Mouse (Mus musculus) liver, embryonic 14.5 days (tissue): Measurements from ENCODE around the gene Socs5. TPM values are rescaled to one million over a fixed set of nuclear protein-coding genes. Genes with fewer than 3 reads are reported as not detected.

Source experiments
- ATAC-seq: fragments of 200-750 bp; cut with Nextera tagmentation; 2 replicates; pipeline ENCODE4 v1.8.0; 2017; ENCODE audit warnings: moderate number of reproducible peaks, mild to moderate bottlenecking, moderate library complexity; ENCODE audit not compliant: insufficient read depth
- DNase-seq, 3 experiments: peaks; one replicate each; pipeline ENCODE4 v3.0.0-alpha.2; 2012 to 2013; ENCODE audit warnings: low read depth in 3 of 3, low spot score in 3 of 3
- H3K27ac ChIP-seq: fragments of 300-500 bp; sonication (generic); 2 replicates; pipeline ENCODE4 v1.5.1; 2014; ENCODE audit warnings: moderate library complexity, mild to moderate bottlenecking, control low read depth, inconsistent platforms
- H3K27me3 ChIP-seq: fragments of 300-500 bp; sonication (generic); 2 replicates; pipeline ENCODE4 v1.6.1; 2014; ENCODE audit warnings: mild to moderate bottlenecking, low read length, moderate library complexity; ENCODE audit not compliant: control insufficient read depth, insufficient read depth
- H3K36me3 ChIP-seq: fragments of 300-500 bp; sonication (generic); replicated peaks from 2 replicates; pipeline ENCODE4 v1.6.1; 2014; ENCODE audit warnings: low read depth; ENCODE audit not compliant: control insufficient read depth, insufficient read depth
- H3K4me1 ChIP-seq, 2 experiments: fragments of 200-500 bp in 1 of 2; fragments of 300-500 bp in 1 of 2; sonication (generic) in 1 of 2; replicated peaks; 2 replicates each; pipeline ENCODE4 v1.6.1; 2012 to 2014; ENCODE audit warnings: antibody characterized with exemption in 1 of 2, inconsistent platforms in 1 of 2, low read length in 1 of 2; ENCODE audit not compliant: control insufficient read depth in 2 of 2, insufficient read depth in 2 of 2
- H3K4me2 ChIP-seq: fragments of 300-500 bp; sonication (generic); 2 replicates; pipeline ENCODE4 v1.6.1; 2014; ENCODE audit warnings: low read depth, mild to moderate bottlenecking, control low read depth, moderate library complexity
- H3K4me3 ChIP-seq, 2 experiments: fragments of 200-500 bp in 1 of 2; fragments of 300-500 bp in 1 of 2; sonication (generic) in 1 of 2; 2 replicates each; pipeline ENCODE4 v1.5.1; 2012 to 2014; ENCODE audit warnings: low read depth in 2 of 2, low read length in 2 of 2, mild to moderate bottlenecking in 2 of 2, control low read depth in 1 of 2, inconsistent platforms in 1 of 2, moderate library complexity in 1 of 2; ENCODE audit not compliant: insufficient read depth in 1 of 2
- H3K9ac ChIP-seq: fragments of 300-500 bp; sonication (generic); replicated peaks from 2 replicates; pipeline ENCODE4 v1.6.1; 2014; ENCODE audit warnings: mild to moderate bottlenecking, control low read depth, moderate library complexity
- H3K9me3 ChIP-seq: fragments of 300-500 bp; sonication (generic); 2 replicates; pipeline ENCODE4 v1.6.1; 2016; ENCODE audit warnings: low read length, mixed read lengths; ENCODE audit not compliant: control insufficient read depth
- CTCF ChIP-seq: IDR thresholded peaks from 2 replicates; pipeline ENCODE4 v1.5.1; 2016; ENCODE audit warnings: antibody characterized with exemption, low read depth, control low read depth
- EP300 ChIP-seq: IDR thresholded peaks from 2 replicates; pipeline ENCODE4 v1.6.1; 2016; ENCODE audit warnings: antibody characterized with exemption, low read depth
- WGBS: fragments of 180-500 bp; shearing (Covaris S2); extraction: QIAGEN DNeasy Blood & Tissue Kit; methylation state at CpG from one replicate; pipeline ENCODE4 v1.1.7; 2014; ENCODE audit not compliant: insufficient replicate concordance; 5-methylcytosine and 5-hydroxymethylcytosine counted together
- polyA plus RNA-seq, 2 experiments: library from polyadenylated mRNA; depleted of rRNA in 1 of 2; stranded (reverse) in 1 of 2; unstranded in 1 of 2; fragments of >200 nt; fragmentation: Nextera tagmentation in 1 of 2; extraction: Ambion mirVana in 1 of 2; gene quantifications; 2 replicates each; pipeline versions ENCODE4 v1.2.1 to v1.2.3; 2012 to 2014

Socs5 gene
- polyA plus RNA-seq, 2 experiments: 1.6 TPM

DNA sequence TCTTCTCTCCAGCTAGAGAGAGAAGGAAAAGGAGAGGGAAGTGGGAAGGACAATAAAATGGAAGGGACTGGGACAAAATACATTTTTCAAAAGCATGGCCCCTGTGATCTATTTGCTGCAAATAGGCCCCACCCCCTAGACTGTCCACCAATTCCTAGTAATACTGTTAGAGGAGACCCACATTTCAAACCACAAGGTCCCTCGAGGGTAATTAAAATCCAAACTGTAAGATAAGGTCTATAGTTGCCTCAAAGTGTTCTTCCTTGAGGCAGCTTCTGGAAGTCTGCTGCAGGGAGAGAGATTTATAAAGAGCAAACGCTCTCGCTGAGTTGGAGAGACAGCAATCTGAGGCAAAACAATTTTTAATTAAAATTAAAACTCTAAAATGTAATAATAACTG is 52.8 kb downstream of the Socs5 start:
- Histone ChIP-seq H3K27ac (no peak overlapping the region), H3K9me3 (no peaks in the 10 kb centered on the region), H3K36me3 (no peaks in the 10 kb centered on the region), H3K4me1 (peaks cover 0 to 6% of the 10 kb centered on the region in 2 experiments; a peak in 1 of 4 replicates), H3K27me3 (no peaks in the 10 kb centered on the region), H3K4me2 (no peak overlapping the region), H3K4me3 (no peak overlapping the region), H3K9ac (no peak overlapping the region)
- ATAC-seq: no peak
- TF ChIP-seq CTCF: no peak
- no peak for TF ChIP-seq EP300
- 57% methylated on average over 3 of the region's 3 CpGs for WGBS
- DNase-seq: no peak

DNA sequence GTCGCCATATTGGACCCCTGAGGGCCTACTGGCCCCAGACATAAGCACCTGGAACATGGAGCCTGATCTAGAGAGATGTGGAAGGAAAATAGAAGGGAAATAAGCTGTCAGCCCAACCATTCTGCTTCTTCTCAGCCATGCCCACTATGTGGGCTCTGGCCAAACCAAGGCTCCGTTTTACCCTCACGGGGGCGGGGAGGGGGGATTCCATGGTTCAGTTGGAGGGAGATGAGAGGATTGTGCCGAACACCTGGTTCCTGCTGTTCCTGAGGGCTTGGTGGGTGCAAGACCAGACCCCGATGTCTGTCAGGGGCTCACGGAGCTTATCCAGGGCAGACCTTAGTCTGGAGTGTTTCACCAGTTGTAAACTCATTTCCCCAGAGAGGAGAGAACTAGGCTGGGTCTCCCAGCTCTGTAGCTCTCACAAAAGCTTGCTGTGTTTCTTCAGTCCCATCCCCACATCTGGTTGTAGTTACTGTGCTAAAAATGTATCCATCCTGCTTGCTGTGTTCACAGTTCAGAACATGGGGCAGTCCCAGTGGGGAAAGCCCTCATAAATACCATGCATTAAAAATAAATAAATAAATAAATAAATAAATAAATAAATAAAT is 56.9 kb downstream of the Socs5 start:
- H3K36me3 ChIP-seq: no peaks in the 10 kb centered on the region
- DNase-seq (no peak), ATAC-seq (no peak)
- H3K9ac ChIP-seq: no peak overlapping the region
- no peak for TF ChIP-seq EP300
- TF ChIP-seq CTCF: no peak
- H3K27ac ChIP-seq: no peak overlapping the region
- H3K4me1 ChIP-seq: no peaks in the 10 kb centered on the region
- H3K9me3 ChIP-seq: no peaks in the 10 kb centered on the region
- H3K4me3 ChIP-seq: no peak overlapping the region
- no peak overlapping the region for H3K4me2 ChIP-seq
- H3K27me3 ChIP-seq: no peaks in the 10 kb centered on the region
- whole genome bisulfite sequencing: 57% methylated on average over 7 of the region's 7 CpGs

DNA sequence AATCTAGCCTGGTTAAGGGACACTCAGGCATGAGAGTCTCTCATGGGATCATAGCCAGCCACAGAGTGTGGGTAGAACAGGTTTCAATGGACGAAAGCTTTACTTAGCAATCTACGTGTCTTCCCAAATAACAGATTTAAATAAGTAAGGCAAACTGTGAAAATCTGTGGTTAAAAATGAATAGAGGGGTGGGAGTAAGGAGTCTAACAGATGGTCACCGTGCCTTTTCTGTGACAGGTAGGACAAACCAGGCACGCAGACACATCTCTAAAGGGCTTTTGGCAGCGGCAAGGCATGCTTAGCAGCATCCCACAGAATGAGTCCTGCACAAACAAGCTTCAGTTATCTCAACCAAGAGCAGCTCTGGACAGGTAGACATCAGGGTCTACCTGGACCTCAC is 59.9 kb downstream of the Socs5 start:
- DNase-seq (no peak), ATAC-seq (no peak)
- no peak overlapping the region for H3K4me3 ChIP-seq
- H3K9ac ChIP-seq: no peak overlapping the region
- H3K4me1 ChIP-seq: no peaks in the 10 kb centered on the region
- no peaks in the 10 kb centered on the region for H3K27me3 ChIP-seq
- H3K36me3 ChIP-seq: no peaks in the 10 kb centered on the region
- TF ChIP-seq EP300: no peak
- TF ChIP-seq CTCF: no peak
- 70% methylated on average over 5 of the region's 5 CpGs for WGBS
- no peaks in the 10 kb centered on the region for H3K9me3 ChIP-seq
- no peak overlapping the region for H3K4me2 ChIP-seq
- H3K27ac ChIP-seq: no peak overlapping the region

DNA sequence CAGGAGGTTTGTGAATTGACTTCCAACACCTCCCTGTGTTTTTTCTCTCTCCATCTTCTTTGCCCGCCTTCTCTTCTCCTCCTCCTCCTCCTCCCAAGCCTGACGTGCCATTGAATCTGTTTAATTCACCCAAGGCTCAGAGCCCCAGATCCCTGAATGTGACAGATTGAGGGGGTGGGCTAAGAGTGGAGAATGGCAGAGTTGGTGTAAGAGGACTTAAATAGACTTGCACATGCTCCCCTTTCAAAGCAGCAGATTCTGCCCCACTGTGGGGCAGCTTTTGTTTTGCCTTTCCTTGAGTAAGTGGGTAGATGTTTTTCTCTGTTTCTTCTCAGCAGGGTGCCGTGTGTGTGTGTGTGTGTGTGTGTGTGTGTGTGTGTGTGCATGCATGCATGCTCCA is 61.6 kb downstream of the Socs5 start:
- Histone ChIP-seq H3K27ac (no peak overlapping the region), H3K36me3 (no peaks in the 10 kb centered on the region), H3K4me3 (no peak overlapping the region), H3K9me3 (no peaks in the 10 kb centered on the region), H3K27me3 (no peaks in the 10 kb centered on the region), H3K4me1 (no peaks in the 10 kb centered on the region), H3K4me2 (no peak overlapping the region), H3K9ac (no peak overlapping the region)
- no peak for TF ChIP-seq CTCF
- no peak for TF ChIP-seq EP300
- ATAC-seq (no peak), DNase-seq (no peak)
- WGBS: 51% methylated on average over 3 of the region's 3 CpGs

DNA sequence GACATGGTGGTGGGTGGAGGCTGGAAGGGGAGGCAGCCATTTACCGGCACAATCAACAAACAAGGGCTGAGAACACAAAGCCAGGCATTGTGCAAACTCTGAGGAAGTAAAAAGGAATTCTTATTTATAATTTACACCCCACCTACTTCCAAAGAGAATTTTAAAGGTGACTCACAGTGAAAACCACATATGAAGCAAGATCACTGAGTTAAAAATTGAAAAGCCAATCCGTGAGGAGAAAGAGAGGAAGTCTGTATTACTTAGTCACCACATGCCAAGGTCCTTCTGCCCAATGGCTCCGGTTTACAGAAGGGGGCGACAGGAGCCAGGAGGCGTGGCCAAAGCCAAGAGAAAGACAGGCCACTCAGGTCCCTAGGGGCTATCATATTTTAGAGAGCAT is 62.9 kb downstream of the Socs5 start:
- Histone ChIP-seq H3K9ac (no peak overlapping the region), H3K4me2 (no peak overlapping the region), H3K4me3 (no peak overlapping the region), H3K27me3 (no peaks in the 10 kb centered on the region), H3K4me1 (no peaks in the 10 kb centered on the region), H3K9me3 (no peaks in the 10 kb centered on the region), H3K36me3 (no peaks in the 10 kb centered on the region), H3K27ac (no peak overlapping the region)
- ATAC-seq (no peak), DNase-seq (no peak)
- no peak for TF ChIP-seq CTCF
- TF ChIP-seq EP300: no peak
- 19% methylated on average over 5 of the region's 5 CpGs for WGBS
